9 mouse cellular contexts compared by ENCODE assay signal in genomic region chr1:133863257-133863997, GRCm38 (mm10). TPM values are rescaled to one million over a fixed set of nuclear protein-coding genes. Genes with fewer than 3 reads are reported as not detected.
DNase-seq lines count a peak whose midpoint lies in the region; ATAC-seq and TF ChIP-seq lines count a peak whose summit lies in the region.
"Had no signal": no experiment of that assay in that cellular context is flagged by ENCODE, and none has a peak within 500 bp of the region (broad histone marks: within the 10 kb centered on the region; RNA-seq: fewer than 3 reads in every experiment).

No protein-coding gene starts in this region.

- H3K9me3 ChIP-seq in kidney, postnatal 0 days (replicated peaks; ENCODE audit: low read length), result no peaks in the 10 kb centered on the region
- no peaks in the 10 kb centered on the region for H3K9me3 ChIP-seq in embryonic facial prominence, embryonic 12.5 days
- no peaks in the 10 kb centered on the region; the same call in 1 of the 2 replicates for H3K9me3 ChIP-seq in hindbrain, embryonic 14.5 days (ENCODE audit: control insufficient read depth, low read length)
- no peaks in the 10 kb centered on the region for H3K9me3 ChIP-seq in midbrain, embryonic 12.5 days
- H3K9me3 ChIP-seq: G1E had no signal

- peaks cover 17% of the 10 kb centered on the region; the same call in 1 of the 2 replicates for H3K4me1 ChIP-seq in kidney, postnatal 0 days (replicated peaks; ENCODE audit: insufficient read depth, low read length)
- H3K4me1 ChIP-seq in embryonic facial prominence, embryonic 12.5 days, result peaks cover 20% of the 10 kb centered on the region
- H3K4me1 ChIP-seq in hindbrain, embryonic 14.5 days (replicated peaks; ENCODE audit: control insufficient read depth, insufficient read depth, low read length), result 0 out of 2 replicates have a peak, but pooled peaks cover 12% of the 10 kb centered on the region
- H3K4me1 ChIP-seq in midbrain, embryonic 12.5 days, result peaks cover 22% of the 10 kb centered on the region

- intact Hi-C loops in gastrocnemius, postnatal 14 days (cut with DNase I; ENCODE audit: low total_unique reads), result no loop called here

- WGBS in kidney, postnatal 0 days, result 8% methylated on average over 10 of the region's 10 CpGs
- 11% methylated on average over 10 of the region's 10 CpGs for WGBS in embryonic facial prominence, embryonic 12.5 days
- WGBS in hindbrain, embryonic 14.5 days, result 34% methylated on average over 10 of the region's 10 CpGs
- 35% methylated on average over 10 of the region's 10 CpGs for WGBS in midbrain, embryonic 12.5 days

- H3K36me3 ChIP-seq in kidney, postnatal 0 days (ENCODE audit: insufficient read depth, low read length), result no peaks in the 10 kb centered on the region
- no peaks in the 10 kb centered on the region for H3K36me3 ChIP-seq in embryonic facial prominence, embryonic 12.5 days
- H3K36me3 ChIP-seq in hindbrain, embryonic 14.5 days (replicated peaks; ENCODE audit: control insufficient read depth, insufficient read depth), result no peaks in the 10 kb centered on the region
- no peaks in the 10 kb centered on the region for H3K36me3 ChIP-seq in midbrain, embryonic 12.5 days
- H3K36me3 ChIP-seq: G1E had no signal

- H3K4me2 ChIP-seq in kidney, postnatal 0 days (ENCODE audit: low read length), result 0 out of 2 replicates have a peak overlapping the region, but pooled peaks have one; percentile 27
- peak overlapping the region; percentile 21 for H3K4me2 ChIP-seq in embryonic facial prominence, embryonic 12.5 days (replicated peaks)
- H3K4me2 ChIP-seq in hindbrain, embryonic 14.5 days (replicated peaks), result no peak overlapping the region
- H3K4me2 ChIP-seq in midbrain, embryonic 12.5 days (replicated peaks), result no peak overlapping the region

- no peak for TF ChIP-seq CTCF in kidney, postnatal 0 days (IDR thresholded peaks at IDR 0.05; ENCODE audit: low read depth)

- no peak overlapping the region for H3K9ac ChIP-seq in kidney, postnatal 0 days (ENCODE audit: low read depth, low read length)
- H3K9ac ChIP-seq in embryonic facial prominence, embryonic 12.5 days, result no peak overlapping the region
- H3K9ac ChIP-seq in hindbrain, embryonic 14.5 days, result no peak overlapping the region
- H3K9ac ChIP-seq in midbrain, embryonic 12.5 days (replicated peaks), result no peak overlapping the region

- no peak for ATAC-seq in kidney, postnatal 0 days (replicated peaks; ENCODE audit: low FRiP score, low read depth)
- ATAC-seq in embryonic facial prominence, embryonic 12.5 days (ENCODE audit: insufficient number of reproducible peaks, insufficient read depth, low FRiP score, low TSS enrichment), result peak; percentile 72
- ATAC-seq in hindbrain, embryonic 14.5 days (ENCODE audit: low FRiP score), result peak; percentile 24; the same call in 1 of the 2 replicates
- ATAC-seq in midbrain, embryonic 12.5 days (ENCODE audit: low FRiP score, low read depth), result no peak

- no peak overlapping the region for H3K4me3 ChIP-seq in kidney, postnatal 0 days (replicated peaks; ENCODE audit: low read depth, low read length)
- H3K4me3 ChIP-seq in embryonic facial prominence, embryonic 12.5 days, result no peak overlapping the region
- H3K4me3 ChIP-seq in hindbrain, embryonic 14.5 days (replicated peaks; ENCODE audit: low read length), result no peak overlapping the region
- no peak overlapping the region for H3K4me3 ChIP-seq in midbrain, embryonic 12.5 days

- H3K27ac ChIP-seq in kidney, postnatal 0 days, result peak overlapping the region; percentile 19
- H3K27ac ChIP-seq in embryonic facial prominence, embryonic 12.5 days, result peak overlapping the region; percentile 88
- H3K27ac ChIP-seq in hindbrain, embryonic 14.5 days, result peak overlapping the region; percentile 48; the same call in 1 of the 2 replicates
- H3K27ac ChIP-seq in midbrain, embryonic 12.5 days (replicated peaks), result 0 out of 2 replicates have a peak overlapping the region, but pooled peaks have one; percentile 25

- peak; percentile 82 for DNase-seq in kidney, postnatal 0 days (ENCODE audit: low spot score)
- DNase-seq in kidney, adult 9 months, result no peak
- DNase-seq in hindbrain, embryonic 14.5 days (ENCODE audit: low spot score), result no peak
- DNase-seq in adrenal gland, postnatal 36 days, result no peak
- no peak for DNase-seq in frontal cortex, postnatal 36 days (ENCODE audit: low spot score in 2 of 2)
- no peak for DNase-seq in gastrocnemius, postnatal 14 days

- H3K27me3 ChIP-seq in kidney, postnatal 0 days (ENCODE audit: insufficient read depth, low read length), result no peaks in the 10 kb centered on the region
- no peaks in the 10 kb centered on the region for H3K27me3 ChIP-seq in embryonic facial prominence, embryonic 12.5 days
- H3K27me3 ChIP-seq in hindbrain, embryonic 14.5 days (ENCODE audit: control insufficient read depth, insufficient read depth, low read length), result no peaks in the 10 kb centered on the region
- no peaks in the 10 kb centered on the region for H3K27me3 ChIP-seq in midbrain, embryonic 12.5 days

RNA-seq across cellular contexts. Expression of gene Optc, which starts 44.4 kb away (rescaled TPM):
- 0.39 and 0.40 TPM in 2 replicates for polyA plus RNA-seq in kidney, postnatal 0 days (2015; fragmentation: Nextera tagmentation; extraction: Ambion mirVana)
- polyA plus RNA-seq in embryonic facial prominence, embryonic 12.5 days (2016; fragmentation: Nextera tagmentation; extraction: Ambion mirVana), result 1.1 and 1.3 TPM in 2 replicates
- 3.2 TPM in 2 replicates for polyA plus RNA-seq in hindbrain, embryonic 14.5 days (2014; fragmentation: Nextera tagmentation; extraction: Ambion mirVana)
- polyA plus RNA-seq in midbrain, embryonic 12.5 days (2016; fragmentation: Nextera tagmentation; extraction: Ambion mirVana), result 3.0 and 4.2 TPM in 2 replicates
- total RNA-seq in adrenal gland, postnatal 36 days (2021), result 1 to 10 TPM; 1.2 TPM
- under 1 TPM; 0.18 TPM for total RNA-seq in gastrocnemius, postnatal 14 days (2021)
- total RNA-seq: G1E had no signal
- polyA plus RNA-seq: G1E had no signal

RNA-seq across cellular contexts. Expression of gene Prelp, which starts 57.8 kb away (rescaled TPM):
- 2.2 TPM in 2 replicates for polyA plus RNA-seq in kidney, postnatal 0 days (2015; fragmentation: Nextera tagmentation; extraction: Ambion mirVana)
- polyA plus RNA-seq in embryonic facial prominence, embryonic 12.5 days (2016; fragmentation: Nextera tagmentation; extraction: Ambion mirVana), result 1.9 and 2.2 TPM in 2 replicates
- 14.6 and 15.6 TPM in 2 replicates for polyA plus RNA-seq in hindbrain, embryonic 14.5 days (2014; fragmentation: Nextera tagmentation; extraction: Ambion mirVana)
- polyA plus RNA-seq in midbrain, embryonic 12.5 days (2016; fragmentation: Nextera tagmentation; extraction: Ambion mirVana), result 1.9 and 3.5 TPM in 2 replicates
- 10 to 100 TPM; 42.1 to 44.9 TPM for total RNA-seq in adrenal gland, postnatal 36 days (2021)
- 10 to 100 TPM; 15.6 to 18.4 TPM for total RNA-seq in gastrocnemius, postnatal 14 days (2021)

Comparison
In these comparisons a context has a peak if more than half of its experiments do, and no peak if none do; other contexts are left out.
1. ATAC-seq: peak in embryonic facial prominence, embryonic 12.5 days (single experiment) and hindbrain, embryonic 14.5 days (single experiment); none in kidney, postnatal 0 days (single experiment) and midbrain, embryonic 12.5 days (single experiment).
2. H3K27ac ChIP-seq: peak in every context shown above with its lines; median percentile 88 in embryonic facial prominence, embryonic 12.5 days; 48 in hindbrain, embryonic 14.5 days; 25 in midbrain, embryonic 12.5 days; 19 in kidney, postnatal 0 days.
3. H3K4me2 ChIP-seq: peak in kidney, postnatal 0 days (single experiment) and embryonic facial prominence, embryonic 12.5 days (single experiment); none in hindbrain, embryonic 14.5 days (single experiment) and midbrain, embryonic 12.5 days (single experiment).